24 mouse cellular contexts compared by ENCODE assay signal in genomic region chr15:77122208-77122607, GRCm38 (mm10).
DNase-seq lines count a peak whose midpoint lies in the region; ATAC-seq and TF ChIP-seq lines count a peak whose summit lies in the region.
"Had no signal": no experiment of that assay in that cellular context is flagged by ENCODE, and none has a peak within 500 bp of the region (broad histone marks: within the 10 kb centered on the region; RNA-seq: fewer than 3 reads in every experiment).

No protein-coding gene starts in this region.

- peak; percentile 20; the same call in 1 of the 2 replicates for ATAC-seq in kidney, embryonic 14.5 days (ENCODE audit: low FRiP score, low TSS enrichment)
- peak; percentile 36; the same call in 1 of the 2 replicates for ATAC-seq in lung, embryonic 16.5 days (ENCODE audit: low read depth)
- ATAC-seq: forebrain, embryonic 15.5 days; Patski had no signal

- no peak for TF ChIP-seq CTCF in lung, adult 2 months (IDR thresholded peaks at IDR 0.05; ENCODE audit: insufficient read depth, low read length)
- TF ChIP-seq CTCF in testis, adult 2 months (IDR thresholded peaks at IDR 0.05; ENCODE audit: control insufficient read depth, insufficient read depth, insufficient replicate concordance, low read depth, low read length): no peak

- H3K27me3 ChIP-seq in kidney, embryonic 14.5 days (ENCODE audit: control insufficient read depth, insufficient read depth, low read length): no peaks in the 10 kb centered on the region
- H3K27me3 ChIP-seq in lung, embryonic 16.5 days (ENCODE audit: control insufficient read depth, insufficient read depth, low read depth, low read length): no peaks in the 10 kb centered on the region
- no peaks in the 10 kb centered on the region for H3K27me3 ChIP-seq in testis, adult 2 months (ENCODE audit: control insufficient read depth, insufficient read depth, low read length)
- H3K27me3 ChIP-seq: embryonic facial prominence, embryonic 12.5 days; embryonic facial prominence, embryonic 15.5 days; forebrain, embryonic 15.5 days; hindbrain, embryonic 12.5 days; hindbrain, embryonic 15.5 days; Patski had no signal

- 55% methylated on average over 6 of the region's 6 CpGs for WGBS in kidney, embryonic 14.5 days
- WGBS in lung, embryonic 16.5 days: 32% methylated on average over 6 of the region's 6 CpGs
- 60% methylated on average over 6 of the region's 6 CpGs for WGBS in lung, adult 2 months

- no peaks in the 10 kb centered on the region for H3K4me1 ChIP-seq in kidney, embryonic 14.5 days (ENCODE audit: control insufficient read depth, insufficient read depth, low read length)
- peaks cover 10% of the 10 kb centered on the region for H3K4me1 ChIP-seq in lung, embryonic 16.5 days (replicated peaks; ENCODE audit: control insufficient read depth, insufficient read depth, low read length)
- peaks cover 2% of the 10 kb centered on the region for H3K4me1 ChIP-seq in lung, adult 2 months (ENCODE audit: control insufficient read depth, insufficient read depth, low read length)
- peaks cover 2% of the 10 kb centered on the region; the same call in 1 of the 2 replicates for H3K4me1 ChIP-seq in testis, adult 2 months (ENCODE audit: control insufficient read depth, insufficient read depth, low read length)

- H3K9ac ChIP-seq in kidney, embryonic 14.5 days (ENCODE audit: low read depth, low read length): no peak overlapping the region
- H3K9ac ChIP-seq in lung, embryonic 16.5 days (ENCODE audit: low read length): no peak overlapping the region
- H3K9ac ChIP-seq: embryonic facial prominence, embryonic 12.5 days; embryonic facial prominence, embryonic 15.5 days; forebrain, embryonic 15.5 days; hindbrain, embryonic 12.5 days; hindbrain, embryonic 15.5 days had no signal

- H3K36me3 ChIP-seq in kidney, embryonic 14.5 days (ENCODE audit: control insufficient read depth, insufficient read depth, low read length): 0 out of 2 replicates have a peak, but pooled peaks cover 8% of the 10 kb centered on the region
- no peaks in the 10 kb centered on the region for H3K36me3 ChIP-seq in lung, embryonic 16.5 days (ENCODE audit: control insufficient read depth, insufficient read depth, low read length)
- no peaks in the 10 kb centered on the region for H3K36me3 ChIP-seq in testis, adult 2 months (ENCODE audit: control insufficient read depth, insufficient read depth, low read length)
- H3K36me3 ChIP-seq: embryonic facial prominence, embryonic 12.5 days; forebrain, embryonic 15.5 days; G1E had no signal

- no peak overlapping the region for H3K27ac ChIP-seq in kidney, embryonic 14.5 days (ENCODE audit: low read depth, low read length)
- H3K27ac ChIP-seq in lung, embryonic 16.5 days (ENCODE audit: low read length): no peak overlapping the region
- no peak overlapping the region for H3K27ac ChIP-seq in testis, adult 2 months (ENCODE audit: control insufficient read depth, insufficient read depth, low read depth, low read length)
- H3K27ac ChIP-seq: embryonic facial prominence, embryonic 12.5 days; embryonic facial prominence, embryonic 15.5 days; forebrain, embryonic 15.5 days; heart, embryonic 10.5 days; hindbrain, embryonic 12.5 days; hindbrain, embryonic 15.5 days had no signal

- H3K4me2 ChIP-seq in kidney, embryonic 14.5 days (replicated peaks; ENCODE audit: low read depth, low read length): no peak overlapping the region
- H3K4me2 ChIP-seq in lung, embryonic 16.5 days (ENCODE audit: low read depth, low read length): no peak overlapping the region
- H3K4me2 ChIP-seq: embryonic facial prominence, embryonic 12.5 days; embryonic facial prominence, embryonic 15.5 days; forebrain, embryonic 15.5 days; hindbrain, embryonic 12.5 days; hindbrain, embryonic 15.5 days had no signal

- H3K9me3 ChIP-seq in kidney, embryonic 14.5 days (ENCODE audit: control insufficient read depth, low read length): no peaks in the 10 kb centered on the region
- no peaks in the 10 kb centered on the region for H3K9me3 ChIP-seq in lung, embryonic 16.5 days (ENCODE audit: control insufficient read depth, low read length)
- H3K9me3 ChIP-seq: embryonic facial prominence, embryonic 12.5 days; embryonic facial prominence, embryonic 15.5 days; forebrain, embryonic 15.5 days; G1E; heart, embryonic 10.5 days; hindbrain, embryonic 12.5 days; hindbrain, embryonic 15.5 days had no signal

- no peak for TF ChIP-seq POLR2A in lung, adult 2 months (IDR thresholded peaks at IDR 0.05; ENCODE audit: borderline replicate concordance, extremely low read depth, low read depth, low read length)
- TF ChIP-seq POLR2A in testis, adult 2 months (IDR thresholded peaks at IDR 0.05; ENCODE audit: control insufficient read depth, low read depth, low read length): no peak

- no peak overlapping the region for H3K4me3 ChIP-seq in kidney, embryonic 14.5 days (ENCODE audit: low read length)
- H3K4me3 ChIP-seq in lung, embryonic 16.5 days (ENCODE audit: low read length): no peak overlapping the region
- H3K4me3 ChIP-seq in lung, adult 2 months (replicated peaks; ENCODE audit: extremely low read depth, low read depth, low read length): no peak overlapping the region
- peak overlapping the region; percentile 50 for H3K4me3 ChIP-seq in testis, adult 2 months (ENCODE audit: control insufficient read depth, low read depth, low read length)
- H3K4me3 ChIP-seq: embryonic facial prominence, embryonic 12.5 days; embryonic facial prominence, embryonic 15.5 days; forebrain, embryonic 15.5 days; heart, embryonic 10.5 days; hindbrain, embryonic 12.5 days; hindbrain, embryonic 15.5 days had no signal

- peak; percentile 19 for DNase-seq in embryo, embryonic 10 days (ENCODE audit: low spot score)
- DNase-seq in embryo, embryonic 10.5 days (ENCODE audit: low spot score): no peak
- no peak for DNase-seq in kidney, postnatal 14 days
- DNase-seq in lung, adult 2 months: no peak
- DNase-seq in testis, postnatal 10 days (ENCODE audit: low spot score): no peak
- DNase-seq: adrenal gland, postnatal 10 days; adrenal gland, postnatal 36 days; cerebellum, adult 18-20 months; cerebellum, adult 9-10 months; cerebellum, postnatal 14 days; embryo, embryonic 11 days; gastrocnemius, postnatal 25 days; heart, adult 18-20 months had no signal
